Mouse (Mus musculus) activated CD4-positive, CD25-positive, alpha-beta regulatory T cell (primary cell): ENCODE measurements around the gene Pramef6. TPM values are rescaled to one million over a fixed set of nuclear protein-coding genes. Genes with fewer than 3 reads are reported as not detected.

ENCODE experiments used
- polyA plus RNA-seq, 2 experiments: library from polyadenylated mRNA; unstranded; fragments of 100-300 nt; shearing (Covaris generic); gene quantifications; one replicate each; pipeline ENCODE4 v1.2.1; 2017

The Pramef6 gene
- under 1 TPM in 1 of 2 experiments, not detected in 1; 0.37 TPM for polyA plus RNA-seq

DNA sequence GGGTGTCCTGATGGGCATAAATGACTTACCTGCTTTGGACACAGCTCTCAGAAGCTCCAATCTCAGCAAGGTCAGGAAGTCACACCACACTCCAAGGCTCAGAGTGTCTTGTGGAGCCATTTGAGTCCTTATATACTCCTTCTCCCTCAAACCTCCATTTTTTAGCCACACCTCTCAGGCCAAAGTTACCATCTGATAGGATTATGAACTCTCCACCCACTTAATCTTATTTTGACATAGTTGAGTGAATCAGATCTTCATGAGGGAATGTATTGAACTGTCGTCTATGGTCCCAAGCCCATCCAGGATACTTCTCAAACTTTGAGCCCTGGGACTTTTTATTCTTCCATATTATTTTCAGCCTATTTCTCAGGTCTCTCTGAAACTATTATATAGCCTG, at the start of gene Pramef6:
TSS of gene Pramef6 (minus strand) at position 101 of the 400 bp plus-strand sequence.

GRCm38 (mm10) chr4:143846197-143846596, 54.0 kb downstream of the Pramef6 start, which contains the start of gene Gm13103:
Gene Gm13103, plus strand, starts transcription at chr4:143846497.

Other genes with a start within 250 kb of the Pramef6 start
- not detected for gene Gm13088, start 243.1 kb downstream of the Pramef6 start, polyA plus RNA-seq
- under 1 TPM in 1 of 2 experiments, not detected in 1; 0.12 TPM for gene Gm13089, start 197.7 kb downstream of the Pramef6 start, polyA plus RNA-seq
- under 1 TPM in 1 of 2 experiments, not detected in 1; 0.11 TPM for gene Gm13078, start 180.9 kb downstream of the Pramef6 start, polyA plus RNA-seq
- gene Gm13023, start 111.0 kb downstream of the Pramef6 start, polyA plus RNA-seq = not detected
- gene Gm13084, start 84.3 kb downstream of the Pramef6 start, polyA plus RNA-seq = under 1 TPM in 1 of 2 experiments, not detected in 1; 0.43 TPM
- gene Gm13103, start 53.9 kb downstream of the Pramef6 start, polyA plus RNA-seq = under 1 TPM in 1 of 2 experiments, not detected in 1; 0.47 TPM
- gene Pramef25, start 50.6 kb upstream of the Pramef6 start, polyA plus RNA-seq = not detected
- gene Gm13101, start 66.6 kb upstream of the Pramef6 start, polyA plus RNA-seq = not detected
- under 1 TPM in 1 of 2 experiments, not detected in 1; 0.14 TPM for gene Pramef17, start 94.0 kb upstream of the Pramef6 start, polyA plus RNA-seq
- gene Pramel4, start 158.7 kb upstream of the Pramef6 start, polyA plus RNA-seq = under 1 TPM; 0.14 to 0.25 TPM
- gene Gm13102, start 206.1 kb upstream of the Pramef6 start, polyA plus RNA-seq = under 1 TPM in 1 of 2 experiments, not detected in 1; 0.20 TPM